Mouse (Mus musculus) spleen, postnatal 36 days (tissue): ENCODE measurements around the gene Mark3.

Experiments used
- DNase-seq, 2 experiments: peaks; one replicate each; pipeline ENCODE4 v3.0.0; 2022; ENCODE audit warnings: low spot score in 2 of 2, mixed read lengths in 1 of 2

Mark3 gene

DNA sequence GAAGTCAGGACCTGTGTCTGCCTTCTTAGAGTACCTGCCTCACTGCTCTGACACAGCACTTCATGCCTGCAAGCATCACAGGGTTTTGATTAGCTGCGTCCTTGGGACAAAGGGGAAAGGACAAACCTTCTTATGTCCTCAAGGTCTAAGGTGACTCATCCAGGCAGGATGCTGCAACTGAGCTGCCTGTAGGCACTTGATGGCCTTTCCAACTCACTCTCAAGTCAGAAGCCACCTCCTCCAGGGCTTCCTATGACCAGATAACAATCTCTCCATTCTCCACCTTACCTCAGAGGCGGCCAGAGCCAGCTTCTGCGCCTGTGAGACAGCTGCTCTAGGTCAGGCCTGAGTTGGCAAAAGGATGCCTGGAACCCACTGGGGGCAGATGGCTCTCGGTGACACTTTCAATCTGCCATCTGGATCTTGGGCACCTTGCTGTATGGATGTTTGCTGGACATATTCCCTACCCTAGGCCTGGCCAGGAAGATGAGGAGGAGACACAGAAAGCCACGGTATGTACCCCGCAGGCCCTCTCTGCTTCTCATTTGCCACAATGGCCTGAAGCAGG is 124.1 kb downstream of the Mark3 start:
- DNase-seq: no peak

DNA sequence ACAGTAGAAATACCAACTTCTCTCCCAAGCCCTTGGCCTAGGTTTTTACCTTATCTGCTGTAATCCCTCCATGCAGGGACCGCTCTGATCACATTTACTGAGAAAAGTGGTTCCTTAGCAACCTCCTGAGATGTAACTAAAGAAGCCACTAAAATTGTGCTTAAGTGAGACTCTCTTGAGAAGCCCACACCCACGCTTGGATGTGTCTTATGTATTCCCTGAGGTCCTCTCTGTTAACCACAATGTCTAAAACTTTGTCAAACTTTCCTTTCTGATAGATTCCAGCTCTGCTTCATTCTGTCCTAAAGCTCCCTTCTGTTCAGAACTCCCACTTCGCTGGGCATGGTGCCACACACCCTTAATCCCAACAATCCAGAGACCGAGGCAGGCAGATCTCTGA is 125.2 kb downstream of the Mark3 start:
- no peak for DNase-seq

DNA sequence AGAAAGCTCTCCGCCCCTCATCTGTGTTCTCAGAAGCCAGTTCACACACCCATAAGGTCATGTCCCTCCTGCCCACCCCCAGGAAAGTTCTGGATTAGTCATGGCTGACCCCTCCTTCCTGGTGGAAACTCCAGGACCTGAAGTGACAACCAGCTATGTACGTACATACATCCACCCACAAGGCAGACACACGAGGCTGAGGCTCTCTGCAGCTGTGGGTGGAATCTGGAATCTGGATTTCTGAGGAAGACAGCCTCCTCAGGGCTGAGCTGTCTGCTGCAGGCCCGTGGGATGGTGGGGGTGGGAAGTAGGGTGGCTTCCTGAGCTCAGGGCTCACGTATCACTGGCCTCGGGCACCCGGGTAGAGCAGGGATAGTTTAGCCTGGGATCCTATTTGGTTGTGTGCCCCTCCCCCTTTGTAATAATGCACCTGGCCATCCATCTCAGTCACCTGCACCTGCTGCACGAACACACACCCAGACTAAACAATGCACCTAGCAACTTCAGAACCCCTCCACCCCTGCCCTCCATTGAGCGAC is 126.7 kb downstream of the Mark3 start:
- DNase-seq: no peak

DNA sequence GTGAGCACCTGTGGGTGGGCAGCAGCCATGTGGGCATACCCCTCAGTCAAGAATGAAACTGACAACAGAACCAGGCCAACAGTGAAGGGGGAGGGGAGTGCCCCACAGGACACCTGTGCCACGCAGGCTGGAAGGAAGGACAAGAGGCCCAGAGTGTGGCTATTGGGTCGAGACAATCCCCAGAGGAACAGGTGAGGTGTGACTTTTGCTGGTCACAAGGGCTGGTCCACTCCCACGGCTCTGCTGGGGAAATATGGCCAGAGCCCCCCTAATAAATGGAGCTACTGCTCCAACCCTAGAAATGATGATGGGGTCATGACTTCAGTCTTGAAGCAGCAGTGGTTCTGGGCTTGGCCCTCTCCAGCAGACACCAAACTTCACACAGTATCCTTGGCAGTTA is 129.0 kb downstream of the Mark3 start:
- no peak for DNase-seq

DNA sequence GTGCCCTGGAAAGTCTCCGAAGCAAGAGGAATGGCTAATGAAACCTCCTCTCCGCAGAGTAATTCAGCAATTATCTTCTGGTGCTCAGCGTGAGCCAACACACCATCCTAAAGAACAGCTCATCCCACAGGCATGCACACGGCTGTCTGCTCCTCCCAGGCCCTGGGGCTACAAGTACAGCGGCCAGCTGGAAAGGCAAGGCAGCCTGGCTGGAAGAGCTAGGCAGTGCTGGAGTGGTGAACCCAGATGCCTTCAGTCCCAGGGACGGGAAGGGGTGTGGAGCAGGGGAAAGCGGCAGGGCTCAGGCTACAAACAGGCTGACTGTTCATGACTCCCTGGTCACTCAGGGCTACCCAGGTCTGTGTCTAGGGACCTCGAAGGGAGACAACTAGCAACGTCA is 130.3 kb downstream of the Mark3 start:
- DNase-seq: no peak

DNA sequence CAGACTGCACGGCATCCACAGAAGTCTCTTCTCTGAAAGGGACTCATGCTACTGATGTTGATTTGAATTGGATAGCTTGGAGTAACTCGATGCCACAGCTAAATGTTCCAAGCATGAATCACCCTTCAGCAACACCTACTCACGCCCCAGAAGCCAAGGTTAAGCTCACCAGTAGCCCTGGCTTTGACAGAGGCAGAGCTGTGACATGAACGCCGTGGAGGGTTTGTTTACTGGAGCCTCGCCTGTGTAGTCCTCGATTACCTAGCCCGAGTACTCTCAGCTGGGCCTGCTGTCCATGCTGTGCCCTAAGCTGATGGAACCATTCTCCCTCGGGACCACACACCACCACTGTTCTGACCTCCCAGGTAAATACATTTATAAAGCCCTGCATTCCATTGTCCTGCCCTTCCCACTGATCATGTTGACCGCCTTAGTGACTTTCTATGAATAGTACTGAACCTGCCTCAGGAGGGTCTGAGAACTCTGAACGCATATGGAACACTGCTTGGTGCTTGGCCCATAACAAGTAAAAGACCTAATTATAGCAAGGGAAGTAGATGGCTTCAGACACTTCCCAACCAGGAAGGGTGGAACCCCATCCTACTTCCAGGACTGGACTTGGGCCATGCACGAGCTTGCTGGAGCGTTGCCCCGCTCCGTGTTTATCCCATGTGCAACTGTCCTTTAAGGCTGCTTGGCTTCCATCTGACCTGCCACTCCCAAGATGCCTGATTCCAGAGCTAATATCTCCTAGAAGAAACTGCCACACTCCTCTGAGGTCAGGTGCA is 131.1 kb downstream of the Mark3 start:
- no peak for DNase-seq
